ENCODE assay signal across 8 mouse cellular contexts in the genomic region with DNA sequence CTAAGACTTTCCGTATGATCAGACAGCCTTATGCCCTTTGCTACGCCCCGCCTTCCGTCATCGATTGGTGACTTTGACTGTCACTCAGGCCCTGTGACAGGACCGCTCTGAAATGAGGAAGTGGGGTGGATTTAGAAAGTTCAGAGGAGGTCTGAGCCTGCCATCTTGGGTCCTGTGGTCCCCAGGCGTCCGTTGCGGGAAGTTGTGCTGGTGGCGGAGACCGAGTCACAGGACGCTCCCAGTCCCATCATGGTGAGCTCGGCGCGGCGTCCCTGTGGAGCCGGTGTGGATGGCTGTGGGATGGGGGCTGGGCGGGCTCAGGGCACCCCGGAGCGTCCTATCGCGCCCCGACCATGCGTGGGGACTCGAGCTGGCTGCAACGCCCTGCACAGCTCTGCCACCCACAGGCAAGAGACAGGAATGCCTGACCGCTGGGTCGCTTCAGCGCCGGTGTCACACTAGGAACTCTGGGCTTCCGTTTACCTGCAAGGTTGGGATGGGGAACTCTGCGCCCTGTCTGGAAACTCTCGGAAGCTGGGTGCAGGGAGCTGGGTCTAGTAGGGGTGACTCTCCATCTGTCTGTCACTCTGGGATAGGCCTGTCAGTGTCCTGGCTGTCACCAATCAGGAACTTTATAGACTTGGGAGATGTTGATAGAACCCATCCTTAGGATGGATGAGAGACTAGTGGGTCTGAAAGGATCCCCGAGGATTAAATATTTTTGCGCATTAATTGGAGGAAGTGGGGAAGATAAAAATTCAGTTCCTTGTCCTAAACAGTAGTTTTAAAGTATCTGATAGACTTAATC. TPM values are rescaled to one million over a fixed set of nuclear protein-coding genes. Genes with fewer than 3 reads are reported as not detected.
DNase-seq lines count a peak whose midpoint lies in the region; ATAC-seq lines count a peak whose summit lies in the region.

Zfp809 (plus strand) TSS at position 134 of the 808 bp plus-strand sequence.

- intact Hi-C loops in gastrocnemius, postnatal 14 days (cut with DNase I; ENCODE audit: low total_unique reads) = no loop called here
- intact Hi-C loops in left cerebral cortex, postnatal 10 days (cut with DNase I) = loop anchor here (5.0 kb wide), 1 partner anchor 182 kb away; no protein-coding TSS in a partner anchor

- peak; percentile 99 to 100 for DNase-seq in adrenal gland, adult (ENCODE audit: inconsistent age in 2 of 2, low spot score in 1 of 2)
- DNase-seq in embryo, embryonic 10.5 days (ENCODE audit: low spot score) = peak; percentile 99
- DNase-seq in gastrocnemius, postnatal 14 days = peak; percentile 99
- DNase-seq in left cerebral cortex, postnatal 10 days (ENCODE audit: extremely low spot score in 1 of 2, low spot score in 2 of 2) = peak; percentile 98 to 99
- DNase-seq in right cerebral cortex, postnatal 25 days = peak; percentile 98
- DNase-seq in urinary bladder, postnatal 4 days (ENCODE audit: low spot score in 2 of 2) = peak; percentile 97 to 100

- peak; percentile 95 for ATAC-seq in inflammation-experienced regulatory T-cells, adult 6 months
- ATAC-seq in megakaryocyte-erythroid progenitor cell, adult 5-6 weeks (replicated peaks; ENCODE audit: low FRiP score, low TSS enrichment, poor library complexity, severe bottlenecking) = peak; percentile 98

RNA-seq across cellular contexts. Expression of gene Zfp809, which starts in this region (rescaled TPM):
- 1 to 10 TPM; 7.8 TPM for total RNA-seq in gastrocnemius, postnatal 14 days (2021)
- polyA plus RNA-seq in inflammation-experienced regulatory T-cells, adult 6 months (2017; shearing (Covaris generic)) = 10 to 100 TPM; 39.0 to 42.2 (median 40.6) TPM
- total RNA-seq in left cerebral cortex, postnatal 10 days (2021) = 10 to 100 TPM; 13.6 to 15.6 TPM
- 50.6 and 53.6 TPM in 2 replicates for total RNA-seq in megakaryocyte-erythroid progenitor cell, adult 5-6 weeks (2014; fragmentation: Nextera tagmentation)
- total RNA-seq in megakaryocyte-erythroid progenitor cell, adult 5-6 weeks (2017) = 34.1 and 44.6 TPM in 2 replicates

Comparison
In these comparisons a context has a peak if more than half of its experiments do, and no peak if none do; other contexts are left out.
1. Peak in every context shown above with its lines: DNase-seq and ATAC-seq.